Comparison of ENCODE assay signal across 8 mouse cellular contexts in genomic region chr17:88530236-88530619, GRCm38 (mm10). TPM values are rescaled to one million over a fixed set of nuclear protein-coding genes. Genes with fewer than 3 reads are reported as not detected.
A peak's percentile ranks its signal among the peaks of the same experiment; 100 is the strongest.
DNase-seq lines count a peak whose midpoint lies in the region; ATAC-seq and TF ChIP-seq lines count a peak whose summit lies in the region.

No protein-coding gene starts in this region.

- intact Hi-C loops in left cerebral cortex, postnatal 10 days (cut with DNase I): loop anchor here (2.0 kb wide), 1 partner anchor 111 kb away; no protein-coding TSS in a partner anchor

- ATAC-seq in inflammation-experienced regulatory T-cells, adult 6 months: peak; percentile 32

- H3K36me3 ChIP-seq in myocyte (ENCODE audit: control insufficient read depth, insufficient read depth): no peaks in the 10 kb centered on the region

- H3K4me3 ChIP-seq in myocyte: peak overlapping the region; percentile 73

- peaks cover 4% of the 10 kb centered on the region for H3K79me2 ChIP-seq in myocyte (ENCODE audit: control insufficient read depth, insufficient read depth)

- no peaks in the 10 kb centered on the region for H3K27me3 ChIP-seq in myocyte (ENCODE audit: control insufficient read depth, insufficient read depth, insufficient read length)

- peak overlapping the region; percentile 91 for H3K4me2 ChIP-seq in myocyte (ENCODE audit: low read depth)

- H3ac ChIP-seq in myocyte (ENCODE audit: control insufficient read depth, insufficient read length): no peak overlapping the region

- peak; percentile 52 for DNase-seq in adrenal gland, adult 8-10 months
- no peak for DNase-seq in adrenal gland, postnatal 10 days
- DNase-seq in right cerebral cortex, adult 18-20 months: peak; percentile 64
- DNase-seq in right cerebral cortex, postnatal 14 days: no peak
- no peak for DNase-seq in left cerebral cortex, postnatal 10 days (ENCODE audit: extremely low spot score in 1 of 2, low spot score in 2 of 2)
- no peak for DNase-seq in embryo, embryonic 9.5 days (ENCODE audit: extremely low spot score)

- no peak for TF ChIP-seq POLR2A in myocyte (IDR thresholded peaks at IDR 0.05; ENCODE audit: insufficient read length, low read depth)

TF ChIP-seq in myocyte, 11 proteins besides CTCF, POLR2A, EP300 and RAD21:
- TF ChIP-seq MYOD1 (IDR thresholded peaks at IDR 0.05; ENCODE audit: control insufficient read depth in 1 of 3, insufficient read length in 2 of 3, low read depth in 2 of 3) (no peak), REST (IDR thresholded peaks at IDR 0.05; ENCODE audit: insufficient read depth, insufficient read length) (no peak), TCF12 (IDR thresholded peaks at IDR 0.05; ENCODE audit: insufficient read depth, poor library complexity, severe bottlenecking) (no peak), MYOG (IDR thresholded peaks at IDR 0.05; ENCODE audit: control insufficient read depth in 1 of 3, insufficient read depth in 1 of 3, insufficient read length in 2 of 3, low read depth in 2 of 3) (no peak), POLR2AphosphoS2 (IDR thresholded peaks at IDR 0.05; ENCODE audit: insufficient read length, low read depth) (no peak), CEBPB (IDR thresholded peaks at IDR 0.05; ENCODE audit: insufficient read depth, poor library complexity, severe bottlenecking) (no peak), SRF (IDR thresholded peaks at IDR 0.05; ENCODE audit: control insufficient read depth, insufficient read length, low read depth) (no peak), E2F4 (IDR thresholded peaks at IDR 0.05; ENCODE audit: insufficient read depth) (no peak), TCF3 (IDR thresholded peaks at IDR 0.05; ENCODE audit: insufficient read length, low read depth) (no peak), MAX (IDR thresholded peaks at IDR 0.05; ENCODE audit: low read depth) (no peak), USF1 (IDR thresholded peaks at IDR 0.05; ENCODE audit: low read depth) (no peak)

RNA-seq across cellular contexts. Expression of gene Ppp1r21, which starts 0.3 kb away (rescaled TPM):
- total RNA-seq in adrenal gland, adult 8-10 months (2022): 10 to 100 TPM; 44.7 to 78.6 (median 59.1) TPM
- 10 to 100 TPM; 30.9 to 31.1 TPM for total RNA-seq in adrenal gland, postnatal 10 days (2021)
- polyA plus RNA-seq in inflammation-experienced regulatory T-cells, adult 6 months (2017; shearing (Covaris generic)): 10 to 100 TPM; 16.8 to 31.9 (median 28.2) TPM
- polyA plus RNA-seq in myocyte (2012; fragmentation: generic; extraction: Trizol): 11.5 TPM
- 10 to 100 TPM; 66.4 to 69.0 TPM for total RNA-seq in left cerebral cortex, postnatal 10 days (2021)

Comparison
In these comparisons a context has a peak if more than half of its experiments do, and no peak if none do; other contexts are left out.
1. DNase-seq: peak in adrenal gland, adult 8-10 months (single experiment) and right cerebral cortex, adult 18-20 months (single experiment); none in adrenal gland, postnatal 10 days (single experiment), right cerebral cortex, postnatal 14 days (single experiment), left cerebral cortex, postnatal 10 days (0 of 2) and embryo, embryonic 9.5 days (single experiment).